Mouse (Mus musculus): ENCODE data around the gene Diras1. TPM values are rescaled to one million over a fixed set of nuclear protein-coding genes. Genes with fewer than 3 reads are reported as not detected.
A peak's percentile ranks its signal among the peaks of the same experiment; 100 is the strongest.

Gene Diras1
- polyA plus RNA-seq, 1 experiment: 0.25 TPM

- H3K36me3 ChIP-seq (ENCODE audit: control insufficient read depth, insufficient read depth, low read length): no peaks in the 10 kb centered on the region
- H3K27me3 ChIP-seq (replicated peaks; ENCODE audit: control insufficient read depth, insufficient read depth, low read length): no peaks in the 10 kb centered on the region
- no peak overlapping the region for H3K27ac ChIP-seq (ENCODE audit: insufficient read depth, low read depth, low read length)
- no peak for TF ChIP-seq POLR2A (IDR thresholded peaks at IDR 0.05; ENCODE audit: low read depth, low read length)
- TF ChIP-seq CTCF (conservative IDR thresholded peaks at IDR 0.05; ENCODE audit: insufficient read depth, insufficient read length, low read depth, low read length): no peak
- WGBS: 45% methylated on average over 11 of the region's 11 CpGs
- peaks cover 18% of the 10 kb centered on the region for H3K4me1 ChIP-seq (ENCODE audit: control insufficient read depth, insufficient read depth, low read length)
- no peak overlapping the region for H3K4me3 ChIP-seq (ENCODE audit: insufficient read depth, low read depth, low read length)
- peak; percentile 80 for DNase-seq
These were observed 53.1 kb downstream of the Diras1 start for GRCm38 (mm10) chr10:80972071-80972987.

GRCm38 (mm10) chr10:80971533-80971932 lies 53.9 kb downstream of the Diras1 start:
- no peak for TF ChIP-seq POLR2A (IDR thresholded peaks at IDR 0.05; ENCODE audit: low read depth, low read length)
- no peak for TF ChIP-seq CTCF (conservative IDR thresholded peaks at IDR 0.05; ENCODE audit: insufficient read depth, insufficient read length, low read depth, low read length)
- 30% methylated on average over 15 of the region's 15 CpGs for WGBS
- DNase-seq: peak; percentile 93
- Histone ChIP-seq H3K36me3 (ENCODE audit: control insufficient read depth, insufficient read depth, low read length) (no peaks in the 10 kb centered on the region), H3K27me3 (replicated peaks; ENCODE audit: control insufficient read depth, insufficient read depth, low read length) (no peaks in the 10 kb centered on the region), H3K4me1 (ENCODE audit: control insufficient read depth, insufficient read depth, low read length) (peaks cover 18% of the 10 kb centered on the region), H3K27ac (ENCODE audit: insufficient read depth, low read depth, low read length) (no peak overlapping the region), H3K4me3 (ENCODE audit: insufficient read depth, low read depth, low read length) (no peak overlapping the region)

- H3K36me3 ChIP-seq (ENCODE audit: control insufficient read depth, insufficient read depth, low read length): no peaks in the 10 kb centered on the region
- H3K4me3 ChIP-seq (ENCODE audit: insufficient read depth, low read depth, low read length): no peak overlapping the region
- 76% methylated on average over 8 of the region's 8 CpGs for WGBS
- no peak for TF ChIP-seq POLR2A (IDR thresholded peaks at IDR 0.05; ENCODE audit: low read depth, low read length)
- 0 out of 2 replicates have a peak, but pooled peaks have one; percentile 6 for TF ChIP-seq CTCF (conservative IDR thresholded peaks at IDR 0.05; ENCODE audit: insufficient read depth, insufficient read length, low read depth, low read length)
- H3K27ac ChIP-seq (ENCODE audit: insufficient read depth, low read depth, low read length): no peak overlapping the region
- no peaks in the 10 kb centered on the region for H3K27me3 ChIP-seq (replicated peaks; ENCODE audit: control insufficient read depth, insufficient read depth, low read length)
- no peak for DNase-seq
- peaks cover 13% of the 10 kb centered on the region for H3K4me1 ChIP-seq (ENCODE audit: control insufficient read depth, insufficient read depth, low read length)
These were observed 55.3 kb downstream of the Diras1 start for GRCm38 (mm10) chr10:80970159-80970558.

Other genes starting within 250 kb of the Diras1 start
- 22.6 and 23.1 TPM in 2 replicates for gene Sf3a2, start 227.5 kb downstream of the Diras1 start, polyA plus RNA-seq (2012; rRNA removed)
- 36.9 and 39.3 TPM in 2 replicates for gene Plekhj1, start 227.0 kb downstream of the Diras1 start, polyA plus RNA-seq (2012; rRNA removed)
- 0.17 and 0.23 TPM in 2 replicates for gene Amh, start 220.4 kb downstream of the Diras1 start, polyA plus RNA-seq (2012; rRNA removed)
- 0.20 and 3.2 TPM in 2 replicates for gene Jsrp1, start 212.2 kb downstream of the Diras1 start, polyA plus RNA-seq (2012; rRNA removed)
- gene Oaz1, start 199.0 kb downstream of the Diras1 start, polyA plus RNA-seq (2012; rRNA removed): 1,045 and 1,074 TPM in 2 replicates
- gene Lingo3, start 181.6 kb downstream of the Diras1 start, polyA plus RNA-seq (2012; rRNA removed): 0.03 and 0.09 TPM in 2 replicates
- gene Lsm7, start 170.5 kb downstream of the Diras1 start, polyA plus RNA-seq (2012; rRNA removed): 79.0 and 98.1 TPM in 2 replicates
- gene Sppl2b, start 170.4 kb downstream of the Diras1 start, polyA plus RNA-seq (2012; rRNA removed): 58.2 and 88.0 TPM in 2 replicates
- gene Tmprss9, start 153.8 kb downstream of the Diras1 start, polyA plus RNA-seq (2012; rRNA removed): 0.33 and 0.52 TPM in 2 replicates
- gene Timm13, start 124.7 kb downstream of the Diras1 start, polyA plus RNA-seq (2012; rRNA removed): 375 and 474 TPM in 2 replicates
- gene Lmnb2, start 107.4 kb downstream of the Diras1 start, polyA plus RNA-seq (2012; rRNA removed): 8.5 and 10.1 TPM in 2 replicates
- gene Gadd45b, start 95.6 kb downstream of the Diras1 start, polyA plus RNA-seq (2012; rRNA removed): 10.1 and 11.3 TPM in 2 replicates
- 1.9 and 2.0 TPM in 2 replicates for gene Gng7, start 10.7 kb downstream of the Diras1 start, polyA plus RNA-seq (2012; rRNA removed)
- gene Slc39a3, start 11.8 kb upstream of the Diras1 start, polyA plus RNA-seq (2012; rRNA removed): 37.5 and 39.6 TPM in 2 replicates
- gene Sgta, start 34.5 kb upstream of the Diras1 start, polyA plus RNA-seq (2012; rRNA removed): 183 and 212 TPM in 2 replicates
- gene Thop1, start 44.4 kb upstream of the Diras1 start, polyA plus RNA-seq (2012; rRNA removed): 22.2 and 26.1 TPM in 2 replicates
- 0.20 and 0.52 TPM in 2 replicates for gene Creb3l3, start 73.2 kb upstream of the Diras1 start, polyA plus RNA-seq (2012; rRNA removed)
- 173 and 180 TPM in 2 replicates for gene Map2k2, start 80.3 kb upstream of the Diras1 start, polyA plus RNA-seq (2012; rRNA removed)
- gene Zbtb7a, start 109.6 kb upstream of the Diras1 start, polyA plus RNA-seq (2012; rRNA removed): 36.0 and 37.1 TPM in 2 replicates
- gene Pias4, start 142.3 kb upstream of the Diras1 start, polyA plus RNA-seq (2012; rRNA removed): 34.6 and 36.8 TPM in 2 replicates
- gene Eef2, start 151.0 kb upstream of the Diras1 start, polyA plus RNA-seq (2012; rRNA removed): 1,330 and 1,454 TPM in 2 replicates
- gene Dapk3, start 157.3 kb upstream of the Diras1 start, polyA plus RNA-seq (2012; rRNA removed): 52.9 and 54.0 TPM in 2 replicates
- gene 4930442H23Rik, start 158.2 kb upstream of the Diras1 start, polyA plus RNA-seq (2012; rRNA removed): not detected in 2 replicates
- gene Nmrk2, start 176.4 kb upstream of the Diras1 start, polyA plus RNA-seq (2012; rRNA removed): 0.97 TPM in 1 of 2 replicates, not detected in the other
- gene Atcay, start 205.2 kb upstream of the Diras1 start, polyA plus RNA-seq (2012; rRNA removed): 0.05 and 0.39 TPM in 2 replicates
- gene Zfr2, start 207.5 kb upstream of the Diras1 start, polyA plus RNA-seq (2012; rRNA removed): 4.6 and 6.0 TPM in 2 replicates
- 0.57 and 1.5 TPM in 2 replicates for gene Matk, start 227.3 kb upstream of the Diras1 start, polyA plus RNA-seq (2012; rRNA removed)
- gene Mrpl54, start 241.3 kb upstream of the Diras1 start, polyA plus RNA-seq (2012; rRNA removed): 130 TPM in 2 replicates
- gene Apba3, start 241.3 kb upstream of the Diras1 start, polyA plus RNA-seq (2012; rRNA removed): 142 and 147 TPM in 2 replicates